ENCODE assay signal across 9 mouse cellular contexts in the genomic region with DNA sequence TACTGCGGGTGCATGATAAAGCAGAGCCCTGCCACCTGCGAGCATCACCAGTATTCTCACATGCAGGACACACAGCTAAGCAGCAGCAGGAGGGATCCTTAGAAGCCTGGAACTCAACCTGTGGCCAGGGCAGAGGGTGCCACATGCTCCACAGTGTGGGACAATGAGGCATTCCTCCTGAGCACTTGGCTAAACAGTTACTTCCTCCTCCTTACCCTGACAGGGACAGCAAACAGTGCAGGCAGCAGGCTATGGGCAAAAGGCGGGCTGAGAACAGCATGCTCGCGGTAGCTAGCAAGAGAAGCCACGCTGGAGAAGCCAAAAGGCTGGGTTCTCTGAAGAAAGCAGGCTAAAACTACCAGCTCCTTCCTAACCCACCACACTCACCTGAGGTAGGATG. TPM values are rescaled to one million over a fixed set of nuclear protein-coding genes. Genes with fewer than 3 reads are reported as not detected.
DNase-seq lines count a peak whose midpoint lies in the region; ATAC-seq and TF ChIP-seq lines count a peak whose summit lies in the region.
"Had no signal": no experiment of that assay in that cellular context is flagged by ENCODE, and none has a peak within 500 bp of the region (broad histone marks: within the 10 kb centered on the region; RNA-seq: fewer than 3 reads in every experiment).

No protein-coding gene starts in this region.

- no peaks in the 10 kb centered on the region for H3K27me3 ChIP-seq in kidney, embryonic 14.5 days (ENCODE audit: control insufficient read depth, insufficient read depth, low read length)
- no peaks in the 10 kb centered on the region for H3K27me3 ChIP-seq in E14TG2a.4 (ENCODE audit: insufficient read depth, low read length)
- H3K27me3 ChIP-seq in limb, embryonic 12.5 days = no peaks in the 10 kb centered on the region

- H3K9me3 ChIP-seq in kidney, embryonic 14.5 days (ENCODE audit: control insufficient read depth, low read length) = no peaks in the 10 kb centered on the region
- H3K9me3 ChIP-seq in E14TG2a.4 (ENCODE audit: low read length) = no peaks in the 10 kb centered on the region
- no peaks in the 10 kb centered on the region for H3K9me3 ChIP-seq in limb, embryonic 12.5 days

- WGBS in kidney, embryonic 14.5 days = 21% methylated on average over 6 of the region's 6 CpGs
- WGBS in limb, embryonic 12.5 days = 29% methylated on average over 6 of the region's 6 CpGs

- H3K9ac ChIP-seq in kidney, embryonic 14.5 days (ENCODE audit: low read depth, low read length) = no peak overlapping the region
- no peak overlapping the region for H3K9ac ChIP-seq in limb, embryonic 12.5 days (replicated peaks)

- peak overlapping the region; percentile 32; the same call in 1 of the 2 replicates for H3K27ac ChIP-seq in kidney, embryonic 14.5 days (ENCODE audit: low read depth, low read length)
- peak overlapping the region; percentile 66 for H3K27ac ChIP-seq in limb, embryonic 12.5 days

- peak; percentile 24; the same call in 1 of the 2 replicates for ATAC-seq in kidney, embryonic 14.5 days (ENCODE audit: low FRiP score, low TSS enrichment)
- ATAC-seq in limb, embryonic 12.5 days (ENCODE audit: insufficient number of reproducible peaks, insufficient read depth, low FRiP score, low TSS enrichment, low read depth) = peak; percentile 5; the same call in 1 of the 2 replicates

- H3K4me1 ChIP-seq in kidney, embryonic 14.5 days (ENCODE audit: control insufficient read depth, insufficient read depth, low read length) = peaks cover 70% of the 10 kb centered on the region
- H3K4me1 ChIP-seq in E14TG2a.4 (replicated peaks; ENCODE audit: low read depth, low read length) = peaks cover 99% of the 10 kb centered on the region
- H3K4me1 ChIP-seq in limb, embryonic 12.5 days (replicated peaks) = peaks cover 43% of the 10 kb centered on the region

- H3K4me2 ChIP-seq in kidney, embryonic 14.5 days (replicated peaks; ENCODE audit: low read depth, low read length) = no peak overlapping the region
- H3K4me2 ChIP-seq in limb, embryonic 12.5 days = peak overlapping the region; percentile 11; the same call in 1 of the 2 replicates

- no peak for TF ChIP-seq CTCF in E14TG2a.4 (conservative IDR thresholded peaks at IDR 0.05; ENCODE audit: low read length)

- peak; percentile 66 for DNase-seq in cerebellum, adult 11-12 months
- DNase-seq in cerebellum, postnatal 4 days (ENCODE audit: low spot score in 2 of 2) = no peak
- no peak for DNase-seq in kidney, postnatal 36 days
- no peak for DNase-seq in MN1 (ENCODE audit: low spot score)
- DNase-seq in c-Kit-positive CD71-positive TER-119-positive erythroid progenitor cells, embryonic 14.5 days (ENCODE audit: low spot score) = no peak
- DNase-seq: adrenal gland, postnatal 10 days had no signal

- no peak overlapping the region for H3K4me3 ChIP-seq in kidney, embryonic 14.5 days (ENCODE audit: low read length)
- H3K4me3 ChIP-seq in E14TG2a.4 (replicated peaks; ENCODE audit: low read length) = peak overlapping the region; percentile 43
- H3K4me3 ChIP-seq in limb, embryonic 12.5 days (replicated peaks) = no peak overlapping the region

- H3K36me3 ChIP-seq in kidney, embryonic 14.5 days (ENCODE audit: control insufficient read depth, insufficient read depth, low read length) = peaks cover 7% of the 10 kb centered on the region; the same call in 1 of the 2 replicates
- peaks cover 71% of the 10 kb centered on the region for H3K36me3 ChIP-seq in E14TG2a.4 (ENCODE audit: insufficient read depth, low read length)
- H3K36me3 ChIP-seq in limb, embryonic 12.5 days = peaks cover 12% of the 10 kb centered on the region; the same call in 1 of the 2 replicates

RNA-seq across cellular contexts. Expression of a gene that starts 14.2 kb away (rescaled TPM):
- polyA plus RNA-seq in kidney, embryonic 14.5 days (2014; fragmentation: Nextera tagmentation; extraction: Ambion mirVana) = 43.8 and 72.3 TPM in 2 replicates
- polyA plus RNA-seq in limb, embryonic 12.5 days (2016; fragmentation: Nextera tagmentation; extraction: Ambion mirVana) = 40.0 and 43.1 TPM in 2 replicates
